Mouse (Mus musculus): Measurements from ENCODE around the gene Ikzf3. TPM values are rescaled to one million over a fixed set of nuclear protein-coding genes. Genes with fewer than 3 reads are reported as not detected.

Ikzf3 gene
- polyA plus RNA-seq, 2 experiments = 0.05 to 0.15 TPM

DNA sequence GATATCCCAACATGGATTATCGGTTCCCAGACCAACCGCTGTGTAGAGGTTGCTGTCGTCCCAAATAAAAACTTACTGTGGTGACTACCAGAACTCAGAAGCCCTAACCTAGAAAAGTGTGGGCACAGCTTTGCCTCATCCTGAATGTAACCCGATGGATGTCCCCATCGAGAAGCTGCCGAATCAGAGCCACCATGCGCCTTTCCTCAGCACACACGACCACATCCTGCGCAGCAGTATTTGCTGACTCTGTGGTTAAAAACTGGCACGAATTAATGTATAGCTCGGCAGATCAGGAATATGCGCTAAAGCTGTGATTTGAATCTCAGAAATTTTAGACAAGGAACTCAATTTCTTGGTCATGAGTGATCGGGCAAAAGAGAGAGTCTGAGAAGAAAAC is 33.0 kb downstream of the Ikzf3 start:
- Histone ChIP-seq H3K27me3 (ENCODE audit: control insufficient read depth, insufficient read depth, low read length) (no peaks in the 10 kb centered on the region), H3K4me1 (replicated peaks; ENCODE audit: control insufficient read depth in 2 of 2, insufficient read depth in 2 of 2, low read length in 1 of 2) (no peaks in the 10 kb centered on the region), H3K4me2 (ENCODE audit: low read depth) (no peak overlapping the region), H3K9ac (replicated peaks) (no peak overlapping the region), H3K36me3 (replicated peaks; ENCODE audit: control insufficient read depth, insufficient read depth, low read depth) (no peaks in the 10 kb centered on the region), H3K4me3 (ENCODE audit: insufficient read depth in 1 of 2, low read depth in 2 of 2, low read length in 2 of 2) (no peak overlapping the region), H3K9me3 (ENCODE audit: control insufficient read depth, low read length) (no peaks in the 10 kb centered on the region), H3K27ac (no peak overlapping the region)
- DNase-seq (ENCODE audit: low read depth in 3 of 3, low spot score in 3 of 3) (no peak), ATAC-seq (ENCODE audit: insufficient read depth) (no peak)
- WGBS (ENCODE audit: insufficient replicate concordance) = 69% methylated on average over 13 of the region's 13 CpGs
- TF ChIP-seq CTCF (IDR thresholded peaks at IDR 0.05; ENCODE audit: low read depth) (no peak), EP300 (IDR thresholded peaks at IDR 0.05; ENCODE audit: low read depth) (no peak)

GRCm38 (mm10) chr11:98510125-98510524 is 35.7 kb downstream of the Ikzf3 start:
- WGBS (ENCODE audit: insufficient replicate concordance) = 54% methylated on average over 8 of the region's 8 CpGs

DNA sequence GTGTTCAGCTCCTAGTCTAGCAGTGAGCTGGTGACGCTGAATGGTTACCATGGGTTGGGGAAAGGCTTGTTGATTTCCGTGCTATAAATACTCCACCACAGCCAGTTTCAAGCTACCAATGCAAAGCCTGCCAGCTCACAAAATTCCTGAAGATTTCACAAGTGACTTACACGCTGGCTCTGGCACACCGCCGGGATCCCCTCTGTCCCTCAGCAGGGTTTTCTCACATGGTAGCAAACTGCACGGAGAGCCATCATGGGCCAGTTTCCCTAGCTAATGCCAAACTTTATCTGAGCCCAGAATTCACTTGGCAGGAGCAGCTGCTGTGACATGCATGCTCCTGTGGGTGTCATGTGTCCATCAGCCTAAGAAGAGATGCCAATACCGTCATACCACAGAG is 36.4 kb downstream of the Ikzf3 start:
- no peak overlapping the region for H3K27ac ChIP-seq
- no peaks in the 10 kb centered on the region for H3K36me3 ChIP-seq (replicated peaks; ENCODE audit: control insufficient read depth, insufficient read depth, low read depth)
- 58% methylated on average over 7 of the region's 7 CpGs for WGBS (ENCODE audit: insufficient replicate concordance)
- H3K4me3 ChIP-seq (ENCODE audit: insufficient read depth in 1 of 2, low read depth in 2 of 2, low read length in 2 of 2) = no peak overlapping the region
- DNase-seq (ENCODE audit: low read depth in 3 of 3, low spot score in 3 of 3) = no peak
- H3K4me2 ChIP-seq (ENCODE audit: low read depth) = no peak overlapping the region
- no peaks in the 10 kb centered on the region for H3K4me1 ChIP-seq (replicated peaks; ENCODE audit: control insufficient read depth in 2 of 2, insufficient read depth in 2 of 2, low read length in 1 of 2)
- no peaks in the 10 kb centered on the region; the same call in 1 of the 2 replicates for H3K27me3 ChIP-seq (ENCODE audit: control insufficient read depth, insufficient read depth, low read length)
- no peak for ATAC-seq (ENCODE audit: insufficient read depth)
- no peak for TF ChIP-seq EP300 (IDR thresholded peaks at IDR 0.05; ENCODE audit: low read depth)
- TF ChIP-seq CTCF (IDR thresholded peaks at IDR 0.05; ENCODE audit: low read depth) = no peak
- H3K9ac ChIP-seq (replicated peaks) = no peak overlapping the region
- no peaks in the 10 kb centered on the region for H3K9me3 ChIP-seq (ENCODE audit: control insufficient read depth, low read length)

More at GRCm38 (mm10) chr11:98510125-98510524, 35.7 kb downstream of the Ikzf3 start:
- Histone ChIP-seq H3K4me1 (replicated peaks; ENCODE audit: control insufficient read depth in 2 of 2, insufficient read depth in 2 of 2, low read length in 1 of 2) (no peaks in the 10 kb centered on the region), H3K36me3 (replicated peaks; ENCODE audit: control insufficient read depth, insufficient read depth, low read depth) (no peaks in the 10 kb centered on the region), H3K9me3 (ENCODE audit: control insufficient read depth, low read length) (no peaks in the 10 kb centered on the region), H3K27ac (no peak overlapping the region), H3K9ac (replicated peaks) (no peak overlapping the region), H3K27me3 (ENCODE audit: control insufficient read depth, insufficient read depth, low read length) (no peaks in the 10 kb centered on the region; the same call in 1 of the 2 replicates), H3K4me2 (ENCODE audit: low read depth) (no peak overlapping the region), H3K4me3 (ENCODE audit: insufficient read depth in 1 of 2, low read depth in 2 of 2, low read length in 2 of 2) (no peak overlapping the region)
- no peak for DNase-seq (ENCODE audit: low read depth in 3 of 3, low spot score in 3 of 3)
- ATAC-seq (ENCODE audit: insufficient read depth) = no peak
- no peak for TF ChIP-seq EP300 (IDR thresholded peaks at IDR 0.05; ENCODE audit: low read depth)
- TF ChIP-seq CTCF (IDR thresholded peaks at IDR 0.05; ENCODE audit: low read depth) = no peak

- Histone ChIP-seq H3K4me2 (ENCODE audit: low read depth) (no peak overlapping the region), H3K4me3 (ENCODE audit: insufficient read depth in 1 of 2, low read depth in 2 of 2, low read length in 2 of 2) (no peak overlapping the region), H3K36me3 (replicated peaks; ENCODE audit: control insufficient read depth, insufficient read depth, low read depth) (no peaks in the 10 kb centered on the region), H3K27me3 (ENCODE audit: control insufficient read depth, insufficient read depth, low read length) (no peaks in the 10 kb centered on the region; the same call in 1 of the 2 replicates), H3K27ac (no peak overlapping the region), H3K9me3 (ENCODE audit: control insufficient read depth, low read length) (no peaks in the 10 kb centered on the region), H3K4me1 (replicated peaks; ENCODE audit: control insufficient read depth in 2 of 2, insufficient read depth in 2 of 2, low read length in 1 of 2) (no peaks in the 10 kb centered on the region), H3K9ac (replicated peaks) (no peak overlapping the region)
- 49% methylated on average over 3 of the region's 3 CpGs for WGBS (ENCODE audit: insufficient replicate concordance)
- ATAC-seq (ENCODE audit: insufficient read depth) (no peak), DNase-seq (ENCODE audit: low read depth in 3 of 3, low spot score in 3 of 3) (no peak)
- no peak for TF ChIP-seq CTCF (IDR thresholded peaks at IDR 0.05; ENCODE audit: low read depth)
- TF ChIP-seq EP300 (IDR thresholded peaks at IDR 0.05; ENCODE audit: low read depth) = no peak
These were observed 40.9 kb downstream of the Ikzf3 start for GRCm38 (mm10) chr11:98504926-98505325.

GRCm38 (mm10) chr11:98497388-98498288 is 48.2 kb downstream of the Ikzf3 start:
- WGBS (ENCODE audit: insufficient replicate concordance) = 48% methylated on average over 22 of the region's 22 CpGs
- TF ChIP-seq CTCF (IDR thresholded peaks at IDR 0.05; ENCODE audit: low read depth) (no peak), EP300 (IDR thresholded peaks at IDR 0.05; ENCODE audit: low read depth) (no peak)
- DNase-seq (ENCODE audit: low read depth in 3 of 3, low spot score in 3 of 3) (no peak), ATAC-seq (ENCODE audit: insufficient read depth) (no peak)
- Histone ChIP-seq H3K27me3 (ENCODE audit: control insufficient read depth, insufficient read depth, low read length) (no peaks in the 10 kb centered on the region), H3K9ac (replicated peaks) (no peak overlapping the region), H3K36me3 (replicated peaks; ENCODE audit: control insufficient read depth, insufficient read depth, low read depth) (no peaks in the 10 kb centered on the region), H3K27ac (no peak overlapping the region), H3K4me3 (ENCODE audit: insufficient read depth in 1 of 2, low read depth in 2 of 2, low read length in 2 of 2) (no peak overlapping the region), H3K4me2 (ENCODE audit: low read depth) (no peak overlapping the region), H3K9me3 (ENCODE audit: control insufficient read depth, low read length) (no peaks in the 10 kb centered on the region), H3K4me1 (replicated peaks; ENCODE audit: control insufficient read depth in 2 of 2, insufficient read depth in 2 of 2, low read length in 1 of 2) (no peaks in the 10 kb centered on the region)
